Mouse (Mus musculus) MEL (cell line): ENCODE measurements around the gene Casq1. TPM values are rescaled to one million over a fixed set of nuclear protein-coding genes. Genes with fewer than 3 reads are reported as not detected.

ENCODE experiments used
- DNase-seq: peaks from one replicate; pipeline ENCODE4 v3.0.0; 2011; ENCODE audit warnings: low read depth, low spot score
- H3K27ac ChIP-seq: 2 replicates; pipeline ENCODE4 v1.5.1; 2012; ENCODE audit warnings: low read depth, mild to moderate bottlenecking, control low read depth, low read length, moderate library complexity; ENCODE audit not compliant: control insufficient read depth
- H3K27me3 ChIP-seq, 2 experiments: fragments of 150-350 bp in 1 of 2; sonication (generic) in 1 of 2; 2 replicates each; pipeline ENCODE4 v1.6.1; 2012; ENCODE audit warnings: low read length in 2 of 2, mild to moderate bottlenecking in 2 of 2, improper control_type of control experiment in 1 of 2, moderate library complexity in 1 of 2; ENCODE audit not compliant: insufficient read depth in 2 of 2, control insufficient read depth in 1 of 2
- H3K36me3 ChIP-seq, 2 experiments: 2 replicates each; pipeline ENCODE4 v1.6.1; 2012 to 2014; ENCODE audit warnings: low read length in 2 of 2, improper control_type of control experiment in 1 of 2, inconsistent platforms in 1 of 2, mild to moderate bottlenecking in 1 of 2; ENCODE audit not compliant: insufficient read depth in 2 of 2, control insufficient read depth in 1 of 2
- H3K4me1 ChIP-seq, 2 experiments: fragments of 150-350 bp in 1 of 2; sonication (generic) in 1 of 2; 2 replicates each; pipeline ENCODE4 v1.6.1; 2012; ENCODE audit warnings: low read length in 2 of 2, improper control_type of control experiment in 1 of 2, mild to moderate bottlenecking in 1 of 2; ENCODE audit not compliant: insufficient read depth in 2 of 2, control insufficient read depth in 1 of 2
- H3K4me3 ChIP-seq, 2 experiments: fragments of 150-350 bp in 1 of 2; sonication (generic) in 1 of 2; 2 replicates each; pipeline ENCODE4 v1.5.1; 2012; ENCODE audit warnings: low read depth in 2 of 2, low read length in 2 of 2, mild to moderate bottlenecking in 2 of 2, moderate library complexity in 2 of 2, control low read depth in 1 of 2, improper control_type of control experiment in 1 of 2; ENCODE audit not compliant: control insufficient read depth in 1 of 2, insufficient read depth in 1 of 2
- H3K79me2 ChIP-seq: 2 replicates; pipeline ENCODE4 v1.6.1; 2012; ENCODE audit warnings: mild to moderate bottlenecking, low read length, moderate library complexity; ENCODE audit not compliant: control insufficient read depth, poor library complexity, insufficient read depth
- H3K9ac ChIP-seq: 2 replicates; pipeline ENCODE4 v1.6.1; 2012; ENCODE audit warnings: low read depth, mild to moderate bottlenecking, control low read depth, low read length, moderate library complexity; ENCODE audit not compliant: control insufficient read depth, poor library complexity, severe bottlenecking
- H3K9me3 ChIP-seq: fragments of 150-350 bp; sonication (generic); replicated peaks from 2 replicates; pipeline ENCODE4 v1.6.1; 2012; ENCODE audit warnings: mild to moderate bottlenecking, low read length, improper control_type of control experiment, moderate library complexity; ENCODE audit not compliant: insufficient read depth
- CHD1 ChIP-seq: IDR thresholded peaks from 2 replicates; pipeline ENCODE4 v1.6.1; 2012; ENCODE audit warnings: low read depth, mild to moderate bottlenecking, inconsistent platforms, low read length, improper control_type of control experiment
- CHD2 ChIP-seq: IDR thresholded peaks from 2 replicates; pipeline ENCODE4 v1.6.1; 2011; ENCODE audit warnings: low read length, improper control_type of control experiment
- CTCF ChIP-seq, 3 experiments: IDR thresholded peaks in 2 of 3; conservative IDR thresholded peaks in 1 of 3; 2 replicates each; pipeline ENCODE4 v1.5.1; 2011 to 2012; ENCODE audit warnings: low read length in 3 of 3, low read depth in 2 of 3, mild to moderate bottlenecking in 2 of 3, improper control_type of control experiment in 1 of 3, inconsistent platforms in 1 of 3, mixed read lengths in 1 of 3, moderate library complexity in 1 of 3; ENCODE audit not compliant: control insufficient read depth in 1 of 3, insufficient read depth in 1 of 3, poor library complexity in 1 of 3, severe bottlenecking in 1 of 3
- EP300 ChIP-seq, 2 experiments: IDR thresholded peaks; 2 replicates each; pipeline ENCODE4 v1.6.1; 2011; ENCODE audit warnings: improper control_type of control experiment in 2 of 2, low read length in 2 of 2, low read depth in 1 of 2, mild to moderate bottlenecking in 1 of 2
- GABPA ChIP-seq: IDR thresholded peaks from 2 replicates; pipeline ENCODE4 v1.6.1; 2012; ENCODE audit warnings: low read depth, mild to moderate bottlenecking, inconsistent platforms, low read length, improper control_type of control experiment, moderate library complexity
- MAFK ChIP-seq: IDR thresholded peaks from 2 replicates; pipeline ENCODE4 v1.6.1; 2011; ENCODE audit warnings: low read depth, mild to moderate bottlenecking, low read length, improper control_type of control experiment, borderline replicate concordance
- MAX ChIP-seq: IDR thresholded peaks from 2 replicates; pipeline ENCODE4 v1.6.1; 2011; ENCODE audit warnings: low read length, improper control_type of control experiment
- MYB ChIP-seq: IDR thresholded peaks from 2 replicates; pipeline ENCODE4 v1.6.1; 2011; ENCODE audit warnings: mild to moderate bottlenecking, low read depth, low read length, improper control_type of control experiment
- MYC ChIP-seq: IDR thresholded peaks from 2 replicates; pipeline ENCODE4 v1.6.1; 2011; ENCODE audit warnings: low read depth, mild to moderate bottlenecking, low read length, improper control_type of control experiment, moderate library complexity
- NELFE ChIP-seq: IDR thresholded peaks from 2 replicates; pipeline ENCODE4 v1.6.1; 2011; ENCODE audit warnings: low read depth, low read length, improper control_type of control experiment
- NRF1 ChIP-seq: IDR thresholded peaks from 2 replicates; pipeline ENCODE4 v1.6.1; 2014; ENCODE audit warnings: low read depth, mild to moderate bottlenecking, inconsistent platforms, low read length, improper control_type of control experiment, moderate library complexity; ENCODE audit not compliant: poor library complexity, insufficient read depth, severe bottlenecking
- POLR2A ChIP-seq, 2 experiments: IDR thresholded peaks; 2 replicates each; pipeline ENCODE4 v1.6.1; 2011 to 2012; ENCODE audit warnings: low read length in 2 of 2, mild to moderate bottlenecking in 2 of 2, control low read depth in 1 of 2, improper control_type of control experiment in 1 of 2, low read depth in 1 of 2, moderate library complexity in 1 of 2; ENCODE audit not compliant: control insufficient read depth in 1 of 2, insufficient read depth in 1 of 2, poor library complexity in 1 of 2
- POLR2AphosphoS2 ChIP-seq: IDR thresholded peaks from 2 replicates; pipeline ENCODE4 v1.6.1; 2011; ENCODE audit warnings: low read length, improper control_type of control experiment
- RCOR1 ChIP-seq: IDR thresholded peaks from 2 replicates; pipeline ENCODE4 v1.6.1; 2012; ENCODE audit warnings: low read depth, mild to moderate bottlenecking, inconsistent platforms, low read length, improper control_type of control experiment
- SIN3A ChIP-seq: IDR thresholded peaks from 2 replicates; pipeline ENCODE4 v1.6.1; 2012; ENCODE audit warnings: low read length, improper control_type of control experiment, inconsistent platforms
- SMC3 ChIP-seq: IDR thresholded peaks from 2 replicates; pipeline ENCODE4 v1.6.1; 2011; ENCODE audit warnings: low read depth, low read length, improper control_type of control experiment
- TAL1 ChIP-seq: IDR thresholded peaks from 2 replicates; pipeline ENCODE4 v1.6.1; 2012; ENCODE audit warnings: mild to moderate bottlenecking, inconsistent platforms, low read length, moderate library complexity, mixed read lengths
- TCF12 ChIP-seq: IDR thresholded peaks from 2 replicates; pipeline ENCODE4 v1.6.1; 2014; ENCODE audit warnings: low read depth, mild to moderate bottlenecking, inconsistent platforms, low read length, improper control_type of control experiment, moderate library complexity
- USF1 ChIP-seq: IDR thresholded peaks from 2 replicates; pipeline ENCODE4 v1.6.1; 2014; ENCODE audit warnings: low read depth, mild to moderate bottlenecking, inconsistent platforms, low read length, improper control_type of control experiment, moderate library complexity
- USF2 ChIP-seq, 2 experiments: IDR thresholded peaks; 2 replicates each; pipeline ENCODE4 v1.6.1; 2011 to 2012; ENCODE audit warnings: improper control_type of control experiment in 2 of 2, low read length in 2 of 2, borderline replicate concordance in 1 of 2, inconsistent platforms in 1 of 2, low read depth in 1 of 2, mild to moderate bottlenecking in 1 of 2; ENCODE audit not compliant: insufficient read depth in 1 of 2
- ZKSCAN1 ChIP-seq: IDR thresholded peaks from 2 replicates; pipeline ENCODE4 v1.6.1; 2012; ENCODE audit warnings: low read depth, mild to moderate bottlenecking, inconsistent platforms, low read length, improper control_type of control experiment, moderate library complexity
- ZMIZ1 ChIP-seq: IDR thresholded peaks from 2 replicates; pipeline ENCODE4 v1.6.1; 2012; ENCODE audit warnings: low read depth, mild to moderate bottlenecking, inconsistent platforms, low read length, improper control_type of control experiment, moderate library complexity
- polyA plus RNA-seq, 2 experiments: library from polyadenylated mRNA; stranded (reverse) in 1 of 2; unstranded in 1 of 2; fragments of >175 nt in 1 of 2; fragments of >200 nt in 1 of 2; gene quantifications; 2 replicates each; pipeline versions ENCODE4 v1.2.1 to v1.2.4; 2012; ENCODE audit warnings: low replicate concordance in 2 of 2, low read depth in 1 of 2; ENCODE audit not compliant: insufficient read length in 2 of 2, insufficient read depth in 1 of 2, missing spikeins in 1 of 2
- total RNA-seq: library from RNA; depleted of rRNA; stranded (reverse); fragments of 300-350 nt; gene quantifications from 2 replicates; pipeline ENCODE4 v1.2.3, GENCODE M21; 2012

Casq1 gene
- total and polyA plus RNA-seq, 3 experiments, result 0.21 TPM; not detected in 2

DNA sequence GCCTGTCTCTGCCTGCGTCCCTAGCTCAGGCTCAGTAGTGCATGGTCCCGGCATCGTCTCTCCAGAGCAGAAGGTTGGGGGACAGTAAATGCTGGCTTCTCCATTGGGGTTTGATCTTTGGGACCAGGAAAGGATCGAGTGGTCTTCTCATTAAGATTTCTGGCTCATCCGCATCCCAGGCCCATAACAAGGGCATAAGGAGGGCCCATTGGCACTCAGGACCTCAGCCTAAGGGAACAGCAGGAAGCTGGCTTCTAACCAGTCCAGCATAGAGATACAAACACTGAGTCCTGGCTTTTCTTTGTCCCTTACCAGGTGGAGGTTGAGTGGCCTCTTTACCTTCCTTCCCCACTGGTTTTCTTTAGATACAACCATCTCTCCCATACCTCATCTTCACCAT, 21.8 kb downstream of the Casq1 start:
- Histone ChIP-seq H3K27ac (no peak overlapping the region), H3K4me1 (no peaks in the 10 kb centered on the region), H3K4me3 (no peak overlapping the region), H3K9me3 (no peaks in the 10 kb centered on the region), H3K27me3 (no peaks in the 10 kb centered on the region), H3K36me3 (peaks cover 0 to 7% of the 10 kb centered on the region in 2 experiments; a peak in 2 of 4 replicates), H3K79me2 (no peaks in the 10 kb centered on the region), H3K9ac (no peak overlapping the region)
- DNase-seq, result no peak
- no peak for TF ChIP-seq EP300 (IDR thresholded peaks at IDR 0.05; ENCODE audit: low read depth in 1 of 2, low read length in 2 of 2)
- TF ChIP-seq ZKSCAN1, result no peak
- TF ChIP-seq CHD2, result no peak
- no peak for TF ChIP-seq SIN3A
- TF ChIP-seq POLR2A (IDR thresholded peaks at IDR 0.05; ENCODE audit: control insufficient read depth in 1 of 2, insufficient read depth in 1 of 2, low read depth in 1 of 2, low read length in 2 of 2, poor library complexity in 1 of 2), result no peak

DNA sequence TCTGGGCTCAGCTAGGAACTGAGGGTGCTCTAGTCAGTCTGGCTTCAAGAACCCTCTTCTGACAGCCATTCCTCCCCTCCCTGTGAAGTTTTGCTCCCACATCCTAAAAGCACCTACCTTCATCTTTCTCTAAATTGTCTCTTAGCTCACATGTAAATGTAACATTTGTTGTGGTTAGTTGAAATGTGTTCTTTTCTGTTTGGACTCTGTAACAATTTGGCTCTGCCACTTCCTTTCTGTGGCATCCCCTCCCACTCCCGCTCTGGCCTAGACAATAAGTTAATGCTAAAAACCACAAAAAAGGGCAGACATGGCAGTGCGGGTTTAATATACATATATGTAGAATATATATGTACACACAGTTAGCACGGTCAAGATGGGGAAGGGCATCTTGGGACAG, 22.5 kb downstream of the Casq1 start:
- no peaks in the 10 kb centered on the region for H3K27me3 ChIP-seq
- H3K4me3 ChIP-seq, result no peak overlapping the region
- no peaks in the 10 kb centered on the region for H3K4me1 ChIP-seq
- H3K79me2 ChIP-seq, result no peaks in the 10 kb centered on the region
- H3K9me3 ChIP-seq, result no peaks in the 10 kb centered on the region
- peaks cover 0 to 9% of the 10 kb centered on the region in 2 experiments; a peak in 2 of 4 replicates for H3K36me3 ChIP-seq
- no peak overlapping the region for H3K9ac ChIP-seq
- DNase-seq, result no peak
- TF ChIP-seq MAFK (no peak), SMC3 (no peak)
- TF ChIP-seq, all 39 proteins: peak for 0
- H3K27ac ChIP-seq, result no peak overlapping the region

DNA sequence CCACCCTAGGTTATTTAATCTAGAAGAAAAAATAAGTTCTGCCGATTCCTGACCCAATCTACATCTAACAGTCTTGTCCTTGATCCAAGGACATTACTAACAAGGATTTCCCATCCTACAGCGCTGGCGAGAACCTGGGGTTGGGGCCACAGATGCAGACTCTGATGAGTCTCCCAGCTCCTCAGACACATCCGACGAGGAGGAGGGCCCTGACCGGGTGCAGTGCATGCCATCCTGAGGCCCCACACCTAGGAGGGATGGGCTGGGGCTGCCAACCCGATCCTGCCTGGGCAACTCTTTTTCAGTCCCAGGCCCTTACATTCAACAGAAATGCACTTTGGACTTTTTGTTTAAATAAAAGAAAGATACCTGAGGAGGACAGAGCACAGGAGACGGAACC, 25.2 kb downstream of the Casq1 start:
- no peak overlapping the region for H3K4me3 ChIP-seq
- H3K27ac ChIP-seq, result no peak overlapping the region
- peaks cover 0 to 13% of the 10 kb centered on the region in 2 experiments; a peak in 2 of 4 replicates for H3K36me3 ChIP-seq
- H3K4me1 ChIP-seq, result no peaks in the 10 kb centered on the region
- no peak for TF ChIP-seq NELFE
- TF ChIP-seq USF2 (IDR thresholded peaks at IDR 0.05; ENCODE audit: borderline replicate concordance in 1 of 2, insufficient read depth in 1 of 2, low read depth in 1 of 2, low read length in 2 of 2), result no peak
- TF ChIP-seq NRF1, result no peak
- TF ChIP-seq SIN3A, result no peak
- no peak for TF ChIP-seq TCF12
- TF ChIP-seq USF1, result no peak
- TF ChIP-seq MAX, result no peak
- TF ChIP-seq EP300 (IDR thresholded peaks at IDR 0.05; ENCODE audit: low read depth in 1 of 2, low read length in 2 of 2), result no peak
- no peak for TF ChIP-seq CTCF (IDR thresholded peaks at IDR 0.05 in 2 of 3, conservative IDR thresholded peaks at IDR 0.05 in 1 of 3; ENCODE audit: control insufficient read depth in 1 of 3, insufficient read depth in 1 of 3, low read depth in 2 of 3, low read length in 3 of 3, poor library complexity in 1 of 3, severe bottlenecking in 1 of 3)
- TF ChIP-seq GABPA, result no peak
- no peak for TF ChIP-seq RCOR1
- no peak for TF ChIP-seq CHD1
- TF ChIP-seq MYC, result no peak
- TF ChIP-seq MYB, result no peak
- no peak for TF ChIP-seq ZMIZ1
- TF ChIP-seq CHD2, result no peak
- no peak for TF ChIP-seq MAFK
- TF ChIP-seq POLR2AphosphoS2, result no peak
- no peak for TF ChIP-seq TAL1
- no peaks in the 10 kb centered on the region for H3K79me2 ChIP-seq
- no peak for DNase-seq
- no peaks in the 10 kb centered on the region for H3K27me3 ChIP-seq
- H3K9ac ChIP-seq, result no peak overlapping the region
- no peaks in the 10 kb centered on the region for H3K9me3 ChIP-seq
